ENCODE assay signal across 13 mouse cellular contexts in the genomic region with DNA sequence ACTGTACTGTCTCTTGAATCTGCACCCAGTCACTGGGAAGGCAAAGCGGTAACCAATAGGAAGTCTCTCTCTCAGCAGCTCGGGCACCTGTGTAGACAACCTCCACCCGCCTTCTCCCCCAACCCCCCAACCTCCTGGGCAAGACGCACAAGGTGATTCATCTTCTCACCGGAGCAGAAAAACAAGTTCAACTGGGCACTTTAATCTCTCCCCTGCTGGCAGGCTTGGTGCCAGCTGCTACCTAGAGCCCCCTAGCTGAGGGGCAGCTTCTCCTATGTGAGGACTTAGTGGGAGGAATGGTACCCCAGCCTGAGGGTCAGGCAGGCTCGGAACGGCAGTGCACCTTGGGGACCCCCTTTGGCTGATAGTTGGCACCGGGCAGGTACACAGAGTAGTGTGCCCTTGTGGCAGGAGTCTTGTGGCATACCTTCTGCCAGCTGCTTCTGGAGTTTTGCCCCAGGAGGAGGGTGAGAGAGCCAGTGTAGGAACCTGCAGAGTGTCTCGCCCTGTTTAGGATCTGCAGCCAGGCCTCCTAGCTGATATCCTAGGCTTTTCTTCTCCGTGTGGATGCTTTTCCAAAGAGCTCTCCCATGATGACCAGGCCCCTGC. TPM values are rescaled to one million over a fixed set of nuclear protein-coding genes. Genes with fewer than 3 reads are reported as not detected.
DNase-seq lines count a peak whose midpoint lies in the region; ATAC-seq lines count a peak whose summit lies in the region.
"Had no signal": no experiment of that assay in that cellular context is flagged by ENCODE, and none has a peak within 500 bp of the region (broad histone marks: within the 10 kb centered on the region; RNA-seq: fewer than 3 reads in every experiment).

No protein-coding gene starts in this region.

- no peak overlapping the region for H3K27ac ChIP-seq in forebrain, embryonic 12.5 days
- H3K27ac ChIP-seq: liver, embryonic 12.5 days; neural tube, embryonic 12.5 days had no signal

- H3K4me1 ChIP-seq in forebrain, embryonic 12.5 days = peaks cover 3% of the 10 kb centered on the region

- ATAC-seq in forebrain, embryonic 12.5 days (ENCODE audit: low FRiP score) = no peak
- ATAC-seq: inflammation-experienced regulatory T-cells, adult 6 months; liver, embryonic 12.5 days had no signal

- H3K9ac ChIP-seq in forebrain, embryonic 12.5 days = no peak overlapping the region
- H3K9ac ChIP-seq: liver, embryonic 12.5 days; neural tube, embryonic 12.5 days had no signal

- 81% methylated on average over 10 of the region's 10 CpGs for WGBS in forebrain, embryonic 12.5 days

- no peaks in the 10 kb centered on the region for H3K9me3 ChIP-seq in forebrain, embryonic 12.5 days
- H3K9me3 ChIP-seq: liver, embryonic 12.5 days; neural tube, embryonic 12.5 days had no signal

- no peaks in the 10 kb centered on the region; the same call in 1 of the 2 replicates for H3K36me3 ChIP-seq in forebrain, embryonic 12.5 days (replicated peaks)

- H3K4me3 ChIP-seq in forebrain, embryonic 12.5 days (replicated peaks) = no peak overlapping the region
- H3K4me3 ChIP-seq: liver, embryonic 12.5 days; neural tube, embryonic 12.5 days had no signal

- peaks cover 14% of the 10 kb centered on the region; the same call in 1 of the 2 replicates for H3K27me3 ChIP-seq in forebrain, embryonic 12.5 days
- H3K27me3 ChIP-seq: neural tube, embryonic 12.5 days had no signal

- H3K4me2 ChIP-seq in forebrain, embryonic 12.5 days = no peak overlapping the region
- H3K4me2 ChIP-seq: liver, embryonic 12.5 days; midbrain, embryonic 11.5 days; neural tube, embryonic 12.5 days had no signal

- DNase-seq in urinary bladder, adult 18-20 months (ENCODE audit: low spot score in 2 of 2) = peak; percentile 69 to 77
- no peak for DNase-seq in urinary bladder, postnatal 10 days (ENCODE audit: low spot score)
- DNase-seq in kidney, postnatal 10 days = peak; percentile 69
- peak; percentile 58 for DNase-seq in lung, postnatal 10 days
- no peak for DNase-seq in spleen, adult 12 weeks (ENCODE audit: low spot score)
- no peak for DNase-seq in testis, postnatal 10 days (ENCODE audit: low spot score)
- DNase-seq: cerebellum, postnatal 10 days; right cerebral cortex, postnatal 25 days had no signal

RNA-seq across cellular contexts. Expression of a gene that starts 6.8 kb away (rescaled TPM):
- polyA plus RNA-seq in forebrain, embryonic 12.5 days (2016; fragmentation: Nextera tagmentation; extraction: Ambion mirVana) = 16.4 and 17.8 TPM in 2 replicates

RNA-seq across cellular contexts. Expression of a gene that starts 18.8 kb away (rescaled TPM):
- polyA plus RNA-seq in forebrain, embryonic 12.5 days (2016; fragmentation: Nextera tagmentation; extraction: Ambion mirVana) = 7.7 and 8.3 TPM in 2 replicates

RNA-seq across cellular contexts. Expression of a gene that starts 19.7 kb away (rescaled TPM):
- 142 and 154 TPM in 2 replicates for polyA plus RNA-seq in forebrain, embryonic 12.5 days (2016; fragmentation: Nextera tagmentation; extraction: Ambion mirVana)

RNA-seq across cellular contexts. Expression of a gene that starts 27.2 kb away (rescaled TPM):
- 1.1 and 1.6 TPM in 2 replicates for polyA plus RNA-seq in forebrain, embryonic 12.5 days (2016; fragmentation: Nextera tagmentation; extraction: Ambion mirVana)

RNA-seq across cellular contexts. Expression of a gene that starts 32.8 kb away (rescaled TPM):
- 0.17 TPM in 1 of 2 replicates, not detected in the other for polyA plus RNA-seq in forebrain, embryonic 12.5 days (2016; fragmentation: Nextera tagmentation; extraction: Ambion mirVana)
- polyA plus RNA-seq: inflammation-experienced regulatory T-cells, adult 6 months; liver, embryonic 12.5 days; midbrain, embryonic 11.5 days had no signal

Comparison
In these comparisons a context has a peak if more than half of its experiments do, and no peak if none do; other contexts are left out.
1. DNase-seq: peak in urinary bladder, adult 18-20 months (2 of 2), kidney, postnatal 10 days (single experiment) and lung, postnatal 10 days (single experiment); none in urinary bladder, postnatal 10 days (single experiment), spleen, adult 12 weeks (single experiment) and testis, postnatal 10 days (single experiment).